Mouse (Mus musculus) lung, postnatal 36 days (tissue): ENCODE measurements around the gene Olfr825.
"Not testable (repeated sequence)": the region's sequence is repeated elsewhere in the genome, so short reads cannot be mapped to it uniquely, and the experiment has no call there.

ENCODE experiments used
- DNase-seq: peaks from one replicate; pipeline ENCODE4 v3.0.0; 2022; ENCODE audit warnings: mixed read lengths

Olfr825 gene

GRCm38 (mm10) chr10:130166666-130167065 lies at the start of gene Olfr825:
Gene Olfr825 (minus strand): TSS chr10:130166766.
- DNase-seq: no peak

- no peak for DNase-seq
These were observed 47.7 kb upstream of the Olfr825 start, which contains the start of gene Olfr827 for GRCm38 (mm10) chr10:130214303-130214702. Gene Olfr827 (minus strand): TSS chr10:130214403.

DNA sequence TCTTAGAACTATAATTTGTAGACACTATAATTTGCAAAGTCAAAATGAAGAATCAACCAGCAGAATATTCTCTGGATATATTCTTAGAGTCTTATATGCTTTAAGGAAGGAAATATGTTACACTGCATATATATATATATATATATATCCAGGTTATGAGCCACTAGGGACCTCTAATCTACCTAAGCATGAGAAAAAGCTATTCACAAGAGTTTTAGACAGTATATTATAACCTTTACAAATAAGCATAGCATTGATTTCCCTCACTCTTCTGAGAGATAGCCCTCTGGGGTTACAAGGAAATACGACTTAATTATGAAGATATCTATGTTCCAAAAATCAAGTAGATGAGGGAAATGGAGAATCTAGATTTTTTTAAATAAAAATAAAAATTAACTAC lies 17.5 kb upstream of the Olfr825 start, which contains the start of gene Olfr826:
Gene Olfr826 (minus strand): TSS at position 101 of the 400 bp plus-strand sequence.
- DNase-seq: no peak

DNA sequence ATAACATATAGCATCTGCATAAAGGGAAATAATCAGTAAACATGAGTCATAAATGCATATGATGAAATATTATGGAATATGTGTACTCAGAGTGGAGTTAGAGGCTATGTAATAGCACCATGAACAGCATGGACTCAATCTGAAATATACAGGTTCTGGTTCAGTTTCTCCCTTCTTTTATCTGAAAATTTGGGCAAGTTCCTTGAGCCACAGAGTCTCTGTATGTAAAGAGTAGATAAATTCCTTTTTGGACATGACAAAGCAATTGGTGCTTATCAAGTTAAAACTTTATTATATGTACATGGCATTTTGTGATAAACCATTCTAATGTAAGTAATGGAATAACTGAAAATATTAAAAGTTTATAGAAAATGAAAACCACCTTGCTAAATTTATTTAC lies 1.4 kb downstream of the Olfr825 start:
- no peak for DNase-seq

DNA sequence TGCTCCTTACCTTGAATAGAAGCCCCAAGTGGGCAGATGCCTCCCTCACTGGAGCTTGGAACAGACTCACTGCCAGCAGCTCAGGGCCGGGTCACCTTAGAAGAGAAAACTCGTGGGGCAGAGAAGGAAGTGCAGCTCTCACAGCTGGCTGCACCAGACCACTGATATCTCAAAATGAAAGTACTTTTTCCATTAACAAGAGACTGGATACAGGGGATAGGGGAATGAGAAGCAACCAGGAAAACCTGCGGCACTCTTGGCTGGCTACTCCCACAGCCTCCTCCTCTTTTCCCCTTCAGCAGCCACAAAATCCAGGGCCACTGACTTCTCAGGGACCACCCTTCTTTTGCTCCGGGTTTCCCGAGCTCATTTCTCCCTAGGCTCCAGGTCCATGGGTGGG lies 22.4 kb downstream of the Olfr825 start:
- no peak for DNase-seq

GRCm38 (mm10) chr10:130142481-130142880 lies 24.1 kb downstream of the Olfr825 start:
- DNase-seq: not testable (repeated sequence)

- no peak for DNase-seq
These were observed 31.8 kb downstream of the Olfr825 start for GRCm38 (mm10) chr10:130134811-130135210.

GRCm38 (mm10) chr10:130129900-130130299 lies 36.7 kb downstream of the Olfr825 start, which contains the start of gene Olfr824:
Gene Olfr824 (minus strand): TSS chr10:130130000.
- DNase-seq: not testable (repeated sequence)

DNA sequence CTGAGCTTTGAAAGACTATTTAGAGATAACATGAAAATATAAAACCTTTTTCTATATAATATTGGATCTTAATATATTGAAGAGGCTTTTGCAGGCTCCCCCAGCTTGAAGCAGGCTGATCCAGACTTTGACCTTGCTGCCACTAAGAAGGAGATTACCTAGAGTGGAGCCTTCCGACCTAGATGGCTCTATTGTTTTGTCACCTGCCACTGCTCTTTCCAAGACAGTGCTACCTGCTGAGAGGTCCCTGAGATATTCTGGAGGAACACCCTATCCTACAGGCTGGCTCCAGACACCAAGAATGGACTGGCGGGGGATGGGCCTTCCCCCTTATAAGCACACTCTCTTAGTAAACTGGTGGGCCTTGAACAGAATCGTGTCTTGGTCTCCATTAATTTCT lies 50.5 kb downstream of the Olfr825 start:
- DNase-seq: not testable (repeated sequence)

DNA sequence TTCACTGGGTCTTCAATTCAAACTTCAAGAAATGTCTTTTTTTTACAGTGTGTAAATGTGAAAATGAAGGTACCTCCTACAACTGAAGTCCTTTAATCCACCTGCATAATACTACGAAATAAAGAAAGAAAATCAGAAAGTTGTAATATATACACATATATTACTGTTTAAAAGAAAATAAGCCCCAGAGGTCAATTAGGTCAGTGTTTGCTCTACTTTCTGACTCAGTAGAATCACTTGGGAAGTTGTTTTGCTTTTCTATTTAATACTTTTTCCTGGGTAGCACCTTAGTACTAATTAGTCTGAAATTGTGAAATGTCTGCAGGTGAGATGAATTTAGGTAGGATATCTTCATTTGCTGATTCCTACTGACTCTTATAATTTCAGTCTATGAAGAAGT lies 51.3 kb downstream of the Olfr825 start, which contains the start of gene Olfr823:
Gene Olfr823 (minus strand): TSS at position 101 of the 400 bp plus-strand sequence.
- DNase-seq: not testable (repeated sequence)
